12 mouse cellular contexts compared by ENCODE assay signal in the genomic region with DNA sequence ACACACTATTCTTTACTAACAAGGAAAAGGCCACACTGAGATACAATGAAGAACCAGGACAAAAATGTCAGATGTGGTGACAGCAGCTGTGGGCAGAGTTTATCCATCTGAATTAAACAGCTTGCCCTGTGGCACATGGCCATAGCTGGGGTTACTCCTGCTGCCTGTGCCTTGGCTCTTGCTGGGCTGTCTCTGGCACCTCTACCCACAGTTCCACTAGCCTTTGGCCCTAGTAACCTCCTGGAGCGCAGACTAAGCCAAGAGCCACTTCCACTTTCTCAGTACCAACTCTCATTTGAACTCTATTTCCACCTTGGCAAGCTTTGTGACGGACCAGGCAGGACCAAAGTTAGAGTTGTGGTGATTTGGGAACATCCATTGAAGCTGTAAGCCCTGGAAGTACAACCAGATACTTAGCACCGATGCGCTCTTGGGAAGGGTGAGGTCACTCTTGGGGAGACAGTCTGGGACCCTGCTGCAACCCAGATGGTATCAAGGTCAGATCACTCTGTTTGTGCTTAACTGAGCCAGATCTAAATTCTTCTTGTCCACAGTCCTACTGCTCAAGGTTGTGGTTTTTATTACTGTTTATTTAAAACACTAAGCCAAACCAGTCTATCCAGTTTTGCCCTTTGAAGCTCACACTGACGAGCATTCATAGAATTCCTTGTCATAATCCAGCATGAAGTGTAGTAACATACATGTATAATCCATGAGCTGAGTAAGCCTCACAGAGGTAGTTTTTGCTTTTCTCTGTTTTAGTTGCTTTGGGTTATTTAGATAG.
DNase-seq lines count a peak whose midpoint lies in the region; ATAC-seq lines count a peak whose summit lies in the region.
"Had no signal": no experiment of that assay in that cellular context is flagged by ENCODE, and none has a peak within 500 bp of the region (broad histone marks: within the 10 kb centered on the region; RNA-seq: fewer than 3 reads in every experiment).

No protein-coding gene starts in this region.

- H3K27me3 ChIP-seq in forebrain, embryonic 12.5 days = no peaks in the 10 kb centered on the region
- H3K27me3 ChIP-seq: forebrain, embryonic 15.5 days; midbrain, embryonic 15.5 days had no signal

- H3K4me2 ChIP-seq in forebrain, embryonic 12.5 days = no peak overlapping the region
- H3K4me2 ChIP-seq: forebrain, embryonic 15.5 days; midbrain, embryonic 15.5 days had no signal

- no peaks in the 10 kb centered on the region for H3K36me3 ChIP-seq in forebrain, embryonic 12.5 days (replicated peaks)
- H3K36me3 ChIP-seq: forebrain, embryonic 15.5 days; midbrain, embryonic 15.5 days had no signal

- H3K9ac ChIP-seq in forebrain, embryonic 12.5 days = no peak overlapping the region
- H3K9ac ChIP-seq: forebrain, embryonic 15.5 days; midbrain, embryonic 15.5 days had no signal

- 31% methylated on average over 5 of the region's 5 CpGs for WGBS in large intestine, adult 2 months
- WGBS in forebrain, embryonic 12.5 days = 91% methylated on average over 5 of the region's 5 CpGs

- ATAC-seq in forebrain, embryonic 12.5 days (ENCODE audit: low FRiP score) = no peak
- ATAC-seq: forebrain, embryonic 15.5 days; midbrain, embryonic 15.5 days had no signal

- H3K27ac ChIP-seq in forebrain, embryonic 12.5 days = no peak overlapping the region
- H3K27ac ChIP-seq: forebrain, embryonic 15.5 days; midbrain, embryonic 15.5 days had no signal

- H3K4me1 ChIP-seq in forebrain, embryonic 12.5 days = no peaks in the 10 kb centered on the region
- H3K4me1 ChIP-seq: forebrain, embryonic 15.5 days; midbrain, embryonic 15.5 days had no signal

- peak; percentile 59 to 72 for DNase-seq in cerebellum, postnatal 10 days
- no peak for DNase-seq in cerebellum, adult 11-12 months
- DNase-seq in 416B (ENCODE audit: low read depth) = peak; percentile 9
- DNase-seq in gonadal fat pad, adult 2 months (ENCODE audit: low read depth) = peak; percentile 52
- DNase-seq in large intestine, adult 2 months (ENCODE audit: low read depth, low spot score) = peak; percentile 73
- DNase-seq in right cerebral cortex, postnatal 10 days (ENCODE audit: low spot score in 2 of 2) = no peak
- no peak for DNase-seq in cerebellum, adult 9-10 months
- DNase-seq: cerebellum, adult 8-10 months; heart, postnatal 4 days had no signal

- no peak overlapping the region for H3K4me3 ChIP-seq in forebrain, embryonic 12.5 days (replicated peaks)
- H3K4me3 ChIP-seq: forebrain, embryonic 15.5 days; midbrain, embryonic 15.5 days had no signal

- H3K9me3 ChIP-seq in forebrain, embryonic 12.5 days = no peaks in the 10 kb centered on the region
- H3K9me3 ChIP-seq: forebrain, embryonic 15.5 days; midbrain, embryonic 15.5 days had no signal

Comparison
In these comparisons a context has a peak if more than half of its experiments do, and no peak if none do; other contexts are left out.
1. DNase-seq: peak in cerebellum, postnatal 10 days (2 of 2), 416B (single experiment), gonadal fat pad, adult 2 months (single experiment) and large intestine, adult 2 months (single experiment); none in cerebellum, adult 11-12 months (single experiment), right cerebral cortex, postnatal 10 days (0 of 2) and cerebellum, adult 9-10 months (single experiment).